Mouse (Mus musculus): ENCODE measurements at regions not wholly inside any gene's neighbourhood (a gene's known extent, or its start where the extent isn't known, plus 50 kb on each side); places are given as distances from the start of the nearest gene placed in this dataset.

DNA sequence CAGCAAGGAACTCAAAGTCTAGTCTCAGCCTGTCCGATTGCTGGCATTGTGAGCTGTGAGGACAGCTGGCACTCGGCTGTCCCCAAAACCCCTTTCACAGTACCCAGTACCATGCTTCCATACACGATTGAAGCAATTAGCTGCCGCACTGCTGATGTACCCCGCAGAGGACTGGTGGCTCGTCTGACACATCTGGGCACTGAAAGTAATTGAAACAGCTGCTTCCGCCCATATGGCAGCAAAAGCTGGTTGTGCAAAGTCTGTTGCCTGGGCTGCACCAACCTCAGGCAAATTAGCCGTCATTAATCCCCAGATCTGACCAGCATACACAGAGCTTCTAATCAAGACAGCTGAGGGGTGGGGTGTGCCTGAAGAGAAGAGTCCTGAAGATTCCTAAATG lies 313.1 kb upstream of the Arrdc4 start:
- 74% methylated on average over 8 of the region's 8 CpGs for WGBS
- H3K4me1 ChIP-seq (ENCODE audit: control insufficient read depth, insufficient read depth, low read length): peaks cover 2% of the 10 kb centered on the region; the same call in 1 of the 2 replicates
- no peak overlapping the region for H3K9ac ChIP-seq (ENCODE audit: low read length)
- H3K9me3 ChIP-seq (replicated peaks; ENCODE audit: control insufficient read depth, low read length): no peaks in the 10 kb centered on the region
- H3K36me3 ChIP-seq (ENCODE audit: control insufficient read depth, insufficient read depth): no peaks in the 10 kb centered on the region
- no peak for ATAC-seq (replicated peaks; ENCODE audit: extremely low read depth, insufficient read depth, low FRiP score)
- no peak overlapping the region for H3K4me3 ChIP-seq (ENCODE audit: low read length)
- no peak overlapping the region for H3K27ac ChIP-seq (ENCODE audit: low read length)
- no peak overlapping the region for H3K4me2 ChIP-seq (ENCODE audit: low read depth, low read length)
- no peaks in the 10 kb centered on the region for H3K27me3 ChIP-seq (ENCODE audit: control insufficient read depth, insufficient read depth, low read length)

DNA sequence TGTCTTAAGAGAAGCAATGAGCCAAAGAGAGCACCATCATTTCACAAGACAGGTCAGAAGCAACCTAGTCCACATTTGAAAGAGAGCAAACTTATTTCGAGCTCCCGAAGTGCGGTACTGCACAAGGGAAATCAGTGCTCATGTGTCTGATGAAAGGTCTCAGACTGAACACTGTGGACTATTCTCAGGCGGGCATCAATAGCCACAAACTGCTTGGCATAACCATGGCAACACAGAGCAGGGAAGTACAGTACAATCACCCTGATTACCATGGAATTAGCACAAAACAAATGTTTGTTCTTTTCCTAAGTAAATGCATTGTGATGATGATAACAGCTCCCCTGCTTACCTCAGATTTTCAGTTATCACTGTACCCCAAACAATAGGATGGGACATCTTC lies 312.2 kb upstream of the Arrdc4 start:
- 86% methylated on average over 4 of the region's 4 CpGs for WGBS
- no peak overlapping the region for H3K4me2 ChIP-seq (ENCODE audit: low read depth, low read length)
- no peak overlapping the region for H3K9ac ChIP-seq (ENCODE audit: low read length)
- H3K36me3 ChIP-seq (ENCODE audit: control insufficient read depth, insufficient read depth): no peaks in the 10 kb centered on the region
- H3K9me3 ChIP-seq (replicated peaks; ENCODE audit: control insufficient read depth, low read length): no peaks in the 10 kb centered on the region
- H3K4me3 ChIP-seq (ENCODE audit: low read length): no peak overlapping the region
- no peaks in the 10 kb centered on the region for H3K27me3 ChIP-seq (ENCODE audit: control insufficient read depth, insufficient read depth, low read length)
- peaks cover 2% of the 10 kb centered on the region; the same call in 1 of the 2 replicates for H3K4me1 ChIP-seq (ENCODE audit: control insufficient read depth, insufficient read depth, low read length)
- H3K27ac ChIP-seq (ENCODE audit: low read length): no peak overlapping the region
- no peak for ATAC-seq (replicated peaks; ENCODE audit: extremely low read depth, insufficient read depth, low FRiP score)

DNA sequence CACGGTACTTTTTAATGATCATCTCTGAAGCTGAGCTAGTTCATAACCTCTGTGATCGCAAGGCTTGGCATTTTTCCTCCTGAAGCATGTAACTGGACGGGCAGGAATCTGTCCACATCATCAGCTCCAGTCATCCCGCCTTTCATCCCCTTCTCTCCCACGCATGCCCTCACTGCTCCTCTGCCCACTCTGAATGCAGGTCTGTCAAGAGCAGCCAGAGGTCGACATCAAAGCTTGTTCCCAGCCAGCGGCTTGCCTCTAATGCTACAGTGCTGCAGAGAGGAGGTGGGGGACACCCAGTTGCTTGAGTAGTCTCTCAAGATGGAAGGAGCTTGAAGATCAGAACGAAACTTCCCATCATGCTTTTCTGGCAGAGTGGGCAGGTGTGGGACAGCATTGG lies 267.5 kb upstream of the Arrdc4 start:
- no peak overlapping the region for H3K4me3 ChIP-seq (ENCODE audit: low read length)
- H3K9me3 ChIP-seq (replicated peaks; ENCODE audit: control insufficient read depth, low read length): no peaks in the 10 kb centered on the region
- no peak for ATAC-seq (replicated peaks; ENCODE audit: extremely low read depth, insufficient read depth, low FRiP score)
- no peak overlapping the region for H3K4me2 ChIP-seq (ENCODE audit: low read depth, low read length)
- no peaks in the 10 kb centered on the region for H3K36me3 ChIP-seq (ENCODE audit: control insufficient read depth, insufficient read depth)
- WGBS: 32% methylated on average over 8 of the region's 8 CpGs
- H3K4me1 ChIP-seq (ENCODE audit: control insufficient read depth, insufficient read depth, low read length): no peaks in the 10 kb centered on the region
- no peaks in the 10 kb centered on the region for H3K27me3 ChIP-seq (ENCODE audit: control insufficient read depth, insufficient read depth, low read length)
- no peak overlapping the region for H3K27ac ChIP-seq (ENCODE audit: low read length)
- H3K9ac ChIP-seq (ENCODE audit: low read length): no peak overlapping the region

DNA sequence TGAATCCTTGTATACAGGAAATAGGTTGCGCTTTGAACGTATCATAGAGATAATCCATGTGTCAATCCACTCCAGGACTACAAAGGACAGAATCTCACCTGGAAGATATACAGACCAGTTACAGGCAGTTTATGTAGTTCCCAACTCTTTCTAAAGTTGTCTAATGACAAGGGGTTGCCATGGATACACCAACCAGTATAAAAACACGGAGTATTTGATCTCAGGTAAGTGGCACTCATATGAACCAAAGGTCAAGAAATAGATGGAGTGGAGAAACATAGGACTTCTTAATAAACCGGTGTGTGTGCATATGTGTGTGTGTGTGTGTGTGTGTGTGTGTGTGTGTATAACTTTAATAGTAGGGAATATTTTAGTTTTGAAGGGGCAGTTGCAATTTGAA lies 266.0 kb upstream of the Arrdc4 start:
- Histone ChIP-seq H3K9ac (ENCODE audit: low read length) (no peak overlapping the region), H3K4me3 (ENCODE audit: low read length) (no peak overlapping the region), H3K4me2 (ENCODE audit: low read depth, low read length) (no peak overlapping the region), H3K27ac (ENCODE audit: low read length) (no peak overlapping the region), H3K9me3 (replicated peaks; ENCODE audit: control insufficient read depth, low read length) (no peaks in the 10 kb centered on the region), H3K4me1 (ENCODE audit: control insufficient read depth, insufficient read depth, low read length) (no peaks in the 10 kb centered on the region), H3K36me3 (ENCODE audit: control insufficient read depth, insufficient read depth) (no peaks in the 10 kb centered on the region), H3K27me3 (ENCODE audit: control insufficient read depth, insufficient read depth, low read length) (no peaks in the 10 kb centered on the region)
- WGBS: 76% methylated on average over 4 of the region's 4 CpGs
- ATAC-seq (replicated peaks; ENCODE audit: extremely low read depth, insufficient read depth, low FRiP score): no peak

DNA sequence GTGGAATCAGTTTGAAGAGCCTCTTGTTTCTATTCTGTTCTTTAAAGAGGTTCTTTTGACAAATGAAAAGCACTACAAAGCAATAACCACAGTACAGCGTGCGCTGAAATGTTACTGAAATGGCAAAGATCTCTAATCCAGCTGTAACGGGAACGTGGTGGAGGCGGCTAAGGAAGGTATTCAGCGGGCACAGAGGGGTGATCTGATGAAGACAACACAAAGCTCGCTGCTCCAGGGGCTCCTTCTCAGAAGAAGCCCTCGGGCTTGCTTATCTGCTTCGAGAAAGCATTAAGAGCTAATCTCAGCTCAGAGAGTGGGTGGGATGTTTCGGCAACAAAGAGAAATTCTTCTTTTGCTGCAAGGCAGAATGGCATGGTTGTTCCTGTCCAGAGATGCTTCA lies 258.2 kb upstream of the Arrdc4 start:
- Histone ChIP-seq H3K27ac (ENCODE audit: low read length) (no peak overlapping the region), H3K27me3 (ENCODE audit: control insufficient read depth, insufficient read depth, low read length) (no peaks in the 10 kb centered on the region), H3K4me2 (ENCODE audit: low read depth, low read length) (no peak overlapping the region), H3K9me3 (replicated peaks; ENCODE audit: control insufficient read depth, low read length) (no peaks in the 10 kb centered on the region), H3K4me3 (ENCODE audit: low read length) (no peak overlapping the region), H3K9ac (ENCODE audit: low read length) (no peak overlapping the region), H3K4me1 (ENCODE audit: control insufficient read depth, insufficient read depth, low read length) (no peaks in the 10 kb centered on the region), H3K36me3 (ENCODE audit: control insufficient read depth, insufficient read depth) (no peaks in the 10 kb centered on the region)
- no peak for ATAC-seq (replicated peaks; ENCODE audit: extremely low read depth, insufficient read depth, low FRiP score)
- 48% methylated on average over 10 of the region's 10 CpGs for WGBS

DNA sequence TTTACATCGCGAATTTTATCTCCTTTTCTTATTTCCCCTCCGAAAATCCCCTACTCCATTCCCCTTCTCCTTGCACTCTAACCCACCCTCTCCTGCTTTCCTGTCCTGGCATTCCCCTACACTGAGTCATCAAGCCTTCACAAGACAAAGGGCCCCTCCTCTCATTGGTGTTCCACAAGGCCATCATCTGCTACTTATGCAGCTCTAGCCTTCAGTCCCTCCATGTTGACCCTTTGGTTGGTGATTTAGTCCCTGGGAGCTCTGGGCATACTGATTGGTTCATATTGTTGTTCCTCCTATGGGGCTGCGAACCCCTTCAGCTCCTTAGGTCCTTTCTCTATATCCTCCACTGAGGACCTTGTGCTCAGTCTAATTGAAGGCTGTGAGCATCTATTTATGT lies 239.0 kb upstream of the Arrdc4 start:
- ATAC-seq (replicated peaks; ENCODE audit: extremely low read depth, insufficient read depth, low FRiP score): no peak
- no peak overlapping the region for H3K27ac ChIP-seq (ENCODE audit: low read length)
- H3K4me2 ChIP-seq (ENCODE audit: low read depth, low read length): no peak overlapping the region
- WGBS: 70% methylated on average over 4 of the region's 4 CpGs
- no peak overlapping the region for H3K9ac ChIP-seq (ENCODE audit: low read length)
- H3K4me1 ChIP-seq (ENCODE audit: control insufficient read depth, insufficient read depth, low read length): no peaks in the 10 kb centered on the region
- H3K27me3 ChIP-seq (ENCODE audit: control insufficient read depth, insufficient read depth, low read length): no peaks in the 10 kb centered on the region
- H3K9me3 ChIP-seq (replicated peaks; ENCODE audit: control insufficient read depth, low read length): no peaks in the 10 kb centered on the region
- H3K36me3 ChIP-seq (ENCODE audit: control insufficient read depth, insufficient read depth): no peaks in the 10 kb centered on the region
- no peak overlapping the region for H3K4me3 ChIP-seq (ENCODE audit: low read length)

DNA sequence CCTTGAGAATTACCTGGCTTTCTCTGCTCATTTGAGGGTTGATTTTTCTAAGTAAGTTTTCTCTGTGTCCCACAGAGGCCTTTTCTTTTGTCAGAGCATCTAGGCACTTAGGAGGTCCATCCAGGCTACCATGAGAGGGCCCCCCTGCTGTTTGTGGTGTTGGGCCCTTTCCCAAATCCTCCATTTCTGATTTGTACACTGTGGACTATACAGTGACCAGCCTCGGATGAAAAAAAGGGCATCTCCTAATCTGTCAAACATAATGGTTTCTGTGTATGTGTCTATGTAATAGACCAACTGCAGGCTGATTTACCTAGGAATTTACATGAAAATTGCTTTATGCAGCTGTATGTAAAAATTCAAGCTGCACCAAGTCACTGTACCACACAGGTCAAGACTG lies 234.9 kb upstream of the Arrdc4 start:
- WGBS: 48% methylated on average over 1 of the region's 1 CpGs
- no peak overlapping the region for H3K4me2 ChIP-seq (ENCODE audit: low read depth, low read length)
- H3K27ac ChIP-seq (ENCODE audit: low read length): no peak overlapping the region
- no peak overlapping the region for H3K9ac ChIP-seq (ENCODE audit: low read length)
- H3K4me3 ChIP-seq (ENCODE audit: low read length): no peak overlapping the region
- no peaks in the 10 kb centered on the region for H3K4me1 ChIP-seq (ENCODE audit: control insufficient read depth, insufficient read depth, low read length)
- no peak for ATAC-seq (replicated peaks; ENCODE audit: extremely low read depth, insufficient read depth, low FRiP score)
- H3K9me3 ChIP-seq (replicated peaks; ENCODE audit: control insufficient read depth, low read length): no peaks in the 10 kb centered on the region
- no peaks in the 10 kb centered on the region for H3K36me3 ChIP-seq (ENCODE audit: control insufficient read depth, insufficient read depth)
- no peaks in the 10 kb centered on the region for H3K27me3 ChIP-seq (ENCODE audit: control insufficient read depth, insufficient read depth, low read length)

DNA sequence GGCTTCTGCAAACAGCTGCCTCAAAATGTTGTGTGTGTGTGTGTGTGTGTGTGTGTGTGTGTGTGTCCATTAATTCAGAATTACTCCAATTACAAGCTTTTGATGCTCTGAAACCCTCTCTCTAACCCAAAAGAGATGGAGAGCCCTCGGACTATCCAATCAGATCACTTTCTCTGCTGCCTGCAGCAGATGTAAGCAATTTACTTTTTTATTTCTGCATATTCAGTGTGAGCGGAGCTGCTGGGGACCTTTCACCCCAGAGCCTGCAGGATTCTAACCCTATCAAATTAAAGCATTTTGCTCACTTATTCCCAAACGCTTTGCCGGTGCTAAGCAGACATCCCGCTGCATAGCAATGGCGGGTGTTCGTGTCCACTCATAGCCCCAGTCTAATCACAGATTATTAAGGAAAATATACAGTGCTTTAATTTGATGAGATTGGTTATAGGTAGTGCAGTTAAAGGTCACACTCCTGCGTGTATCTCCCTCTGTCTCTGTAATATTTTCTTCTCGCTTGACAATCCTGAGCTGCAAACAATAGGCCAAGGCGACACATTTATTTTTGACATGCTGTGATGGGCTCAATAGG lies 234.0 kb upstream of the Arrdc4 start:
- H3K4me3 ChIP-seq (ENCODE audit: low read length): no peak overlapping the region
- 80% methylated on average over 10 of the region's 10 CpGs for WGBS
- H3K36me3 ChIP-seq (ENCODE audit: control insufficient read depth, insufficient read depth): no peaks in the 10 kb centered on the region
- H3K27ac ChIP-seq (ENCODE audit: low read length): no peak overlapping the region
- H3K27me3 ChIP-seq (ENCODE audit: control insufficient read depth, insufficient read depth, low read length): no peaks in the 10 kb centered on the region
- no peak for ATAC-seq (replicated peaks; ENCODE audit: extremely low read depth, insufficient read depth, low FRiP score)
- no peaks in the 10 kb centered on the region for H3K4me1 ChIP-seq (ENCODE audit: control insufficient read depth, insufficient read depth, low read length)
- H3K4me2 ChIP-seq (ENCODE audit: low read depth, low read length): no peak overlapping the region
- H3K9ac ChIP-seq (ENCODE audit: low read length): no peak overlapping the region
- H3K9me3 ChIP-seq (replicated peaks; ENCODE audit: control insufficient read depth, low read length): no peaks in the 10 kb centered on the region

DNA sequence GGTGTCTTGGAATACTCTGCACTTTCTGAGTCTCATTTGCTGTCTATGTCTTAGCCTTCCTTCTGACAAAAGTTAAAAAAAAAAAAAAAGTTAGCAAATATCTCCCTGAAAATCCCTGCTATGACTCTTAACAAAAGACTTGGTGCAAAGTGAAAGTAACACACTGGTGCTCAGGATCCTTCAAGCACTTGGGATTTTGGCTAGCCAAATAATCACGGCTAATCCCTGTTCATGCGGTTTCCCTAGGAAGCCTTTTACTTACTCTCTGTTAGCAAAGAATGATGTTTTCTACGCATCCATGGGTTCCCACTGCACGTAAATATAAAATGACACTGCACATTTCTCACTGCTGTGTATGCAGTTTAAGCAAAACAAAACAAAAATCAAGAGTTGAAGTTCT lies 229.5 kb upstream of the Arrdc4 start:
- ATAC-seq (replicated peaks; ENCODE audit: extremely low read depth, insufficient read depth, low FRiP score): no peak
- Histone ChIP-seq H3K36me3 (ENCODE audit: control insufficient read depth, insufficient read depth) (no peaks in the 10 kb centered on the region), H3K4me1 (ENCODE audit: control insufficient read depth, insufficient read depth, low read length) (no peaks in the 10 kb centered on the region), H3K4me2 (ENCODE audit: low read depth, low read length) (0 out of 2 replicates have a peak overlapping the region, but pooled peaks have one; percentile 13), H3K9me3 (replicated peaks; ENCODE audit: control insufficient read depth, low read length) (no peaks in the 10 kb centered on the region), H3K27me3 (ENCODE audit: control insufficient read depth, insufficient read depth, low read length) (no peaks in the 10 kb centered on the region), H3K9ac (ENCODE audit: low read length) (no peak overlapping the region), H3K27ac (ENCODE audit: low read length) (no peak overlapping the region), H3K4me3 (ENCODE audit: low read length) (no peak overlapping the region)
- WGBS: 46% methylated on average over 4 of the region's 4 CpGs
